Mouse (Mus musculus) heart, adult 2 months (tissue): Measurements from ENCODE around the gene Rnf11. TPM values are rescaled to one million over a fixed set of nuclear protein-coding genes. Genes with fewer than 3 reads are reported as not detected.

ENCODE experiments used
- DNase-seq, 2 experiments: peaks; one replicate each; pipeline ENCODE4 v3.0.0; 2021
- H3K27ac ChIP-seq: fragments of 200-600 bp; 2 replicates; pipeline ENCODE4 v1.8.1; 2022
- H3K27me3 ChIP-seq: fragments of 200-500 bp; 2 replicates; pipeline ENCODE4 v1.6.1; 2012; ENCODE audit warnings: mild to moderate bottlenecking, low read length, inconsistent platforms, mixed read lengths; ENCODE audit not compliant: control insufficient read depth, insufficient read depth
- H3K36me3 ChIP-seq: fragments of 200-500 bp; 2 replicates; pipeline ENCODE4 v1.6.1; 2012; ENCODE audit warnings: low read length, inconsistent platforms; ENCODE audit not compliant: control insufficient read depth, insufficient read depth
- H3K4me1 ChIP-seq: fragments of 200-500 bp; 2 replicates; pipeline ENCODE4 v1.6.1; 2011; ENCODE audit warnings: low read length; ENCODE audit not compliant: control insufficient read depth, insufficient read depth
- H3K4me3 ChIP-seq: fragments of 200-600 bp; 2 replicates; pipeline ENCODE4 v1.8.1; 2022
- H3K79me2 ChIP-seq: fragments of 200-500 bp; replicated peaks from 2 replicates; pipeline ENCODE4 v1.6.1; 2012; ENCODE audit warnings: mild to moderate bottlenecking, inconsistent platforms, low read length, moderate library complexity, mixed read lengths; ENCODE audit not compliant: control insufficient read depth, insufficient read depth
- H3K9ac ChIP-seq: fragments of 200-500 bp; 2 replicates; pipeline ENCODE4 v1.6.1; 2012; ENCODE audit warnings: low read depth, mild to moderate bottlenecking, control low read depth, inconsistent platforms, low read length, mixed read lengths
- CTCF ChIP-seq: fragments of 200-600 bp; IDR thresholded peaks from 2 replicates; pipeline ENCODE4 v1.8.1; 2022; ENCODE audit warnings: antibody characterized with exemption, mild to moderate bottlenecking, moderate library complexity
- EP300 ChIP-seq: fragments of 200-500 bp; IDR thresholded peaks from 2 replicates; pipeline ENCODE4 v1.6.1; 2011; ENCODE audit warnings: low read depth, low read length, control low read depth; ENCODE audit not compliant: insufficient read depth
- POLR2A ChIP-seq: fragments of 200-500 bp; IDR thresholded peaks from 2 replicates; pipeline ENCODE4 v1.6.1; 2011; ENCODE audit warnings: mild to moderate bottlenecking, low read depth, low read length, control low read depth; ENCODE audit not compliant: insufficient read depth
- WGBS: fragments of 180-500 bp; shearing (Covaris S2); methylation state at CpG from one replicate; pipeline ENCODE4 v1.1.7; 2018; 5-methylcytosine and 5-hydroxymethylcytosine counted together
- intact Hi-C: fragments of 180-260 bp; cut with DNase I; formaldehyde crosslinking; loops from one replicate; pipeline ENCODE4 v1.15.1; 2025
- polyA plus RNA-seq: library from polyadenylated mRNA; depleted of rRNA; stranded (reverse); fragments of >200 nt; gene quantifications from 2 replicates; pipeline ENCODE4 v1.2.3, GENCODE M21; 2012
- total RNA-seq, 2 experiments: library from RNA; stranded (reverse); gene quantifications; 2 replicates each; pipeline ENCODE4 v1.2.3; 2021

Gene Rnf11
- total and polyA plus RNA-seq, 3 experiments: 40.5 to 112 (median 109) TPM

GRCm38 (mm10) chr4:109456821-109457220 is 27.7 kb downstream of the Rnf11 start:
- intact Hi-C loops: no loop called here
- no peak for DNase-seq
- H3K27me3 ChIP-seq: no peaks in the 10 kb centered on the region
- no peak overlapping the region for H3K4me3 ChIP-seq
- no peak overlapping the region for H3K9ac ChIP-seq
- 68% methylated on average over 6 of the region's 6 CpGs for WGBS
- TF ChIP-seq EP300 (no peak), CTCF (no peak), POLR2A (no peak)
- no peaks in the 10 kb centered on the region; the same call in 1 of the 2 replicates for H3K79me2 ChIP-seq
- H3K4me1 ChIP-seq: peaks cover 7% of the 10 kb centered on the region
- peaks cover 28% of the 10 kb centered on the region for H3K36me3 ChIP-seq
- no peak overlapping the region for H3K27ac ChIP-seq

- no peaks in the 10 kb centered on the region for H3K27me3 ChIP-seq
- H3K4me3 ChIP-seq: no peak overlapping the region
- no peak overlapping the region for H3K9ac ChIP-seq
- no peak for DNase-seq
- peaks cover 16% of the 10 kb centered on the region for H3K36me3 ChIP-seq
- intact Hi-C loops: no loop called here
- H3K79me2 ChIP-seq: no peaks in the 10 kb centered on the region; the same call in 1 of the 2 replicates
- TF ChIP-seq EP300: no peak
- no peak for TF ChIP-seq CTCF
- TF ChIP-seq POLR2A: no peak
- WGBS: 88% methylated on average over 2 of the region's 2 CpGs
- H3K4me1 ChIP-seq: peaks cover 8% of the 10 kb centered on the region
- no peak overlapping the region for H3K27ac ChIP-seq
Observed at GRCm38 (mm10) chr4:109448531-109448930, 36.0 kb downstream of the Rnf11 start.

GRCm38 (mm10) chr4:109445956-109446355 is 38.6 kb downstream of the Rnf11 start:
- Histone ChIP-seq H3K27ac (no peak overlapping the region), H3K79me2 (no peaks in the 10 kb centered on the region; the same call in 1 of the 2 replicates), H3K4me3 (no peak overlapping the region), H3K27me3 (no peaks in the 10 kb centered on the region), H3K36me3 (peaks cover 14% of the 10 kb centered on the region), H3K9ac (no peak overlapping the region), H3K4me1 (peaks cover 10% of the 10 kb centered on the region)
- 60% methylated on average over 1 of the region's 1 CpGs for WGBS
- TF ChIP-seq POLR2A: no peak
- TF ChIP-seq EP300: no peak
- no peak for TF ChIP-seq CTCF
- intact Hi-C loops: no loop called here
- DNase-seq: no peak

GRCm38 (mm10) chr4:109445397-109445796 is 39.1 kb downstream of the Rnf11 start:
- Histone ChIP-seq H3K4me1 (peaks cover 10% of the 10 kb centered on the region), H3K27ac (no peak overlapping the region), H3K36me3 (peaks cover 14% of the 10 kb centered on the region), H3K79me2 (no peaks in the 10 kb centered on the region), H3K27me3 (no peaks in the 10 kb centered on the region), H3K4me3 (no peak overlapping the region), H3K9ac (no peak overlapping the region)
- TF ChIP-seq EP300: no peak
- intact Hi-C loops: no loop called here
- 24% methylated on average over 2 of the region's 2 CpGs for WGBS
- DNase-seq: peak in 1 of 2 experiments; percentile 47

DNA sequence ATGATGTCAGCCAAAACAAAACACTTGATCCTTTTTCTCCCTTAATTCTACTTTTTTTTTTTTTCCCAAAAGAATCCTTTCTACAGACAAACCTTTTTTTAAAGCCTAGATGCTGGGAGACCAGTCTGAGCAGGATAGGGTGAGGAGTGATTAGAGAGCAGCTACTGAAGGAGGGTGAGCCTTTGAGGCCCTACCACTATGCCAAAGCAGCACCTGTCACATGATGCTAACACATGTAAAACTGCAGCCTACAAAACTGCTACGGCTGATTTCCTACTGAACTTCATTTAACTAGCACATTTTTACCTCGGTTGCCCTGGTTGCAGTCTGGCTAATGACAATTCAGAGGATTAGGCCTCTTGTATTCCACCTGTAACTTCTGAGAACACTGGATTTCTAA is 39.6 kb downstream of the Rnf11 start:
- H3K9ac ChIP-seq: no peak overlapping the region
- TF ChIP-seq EP300: no peak
- TF ChIP-seq CTCF: no peak
- TF ChIP-seq POLR2A: no peak

DNA sequence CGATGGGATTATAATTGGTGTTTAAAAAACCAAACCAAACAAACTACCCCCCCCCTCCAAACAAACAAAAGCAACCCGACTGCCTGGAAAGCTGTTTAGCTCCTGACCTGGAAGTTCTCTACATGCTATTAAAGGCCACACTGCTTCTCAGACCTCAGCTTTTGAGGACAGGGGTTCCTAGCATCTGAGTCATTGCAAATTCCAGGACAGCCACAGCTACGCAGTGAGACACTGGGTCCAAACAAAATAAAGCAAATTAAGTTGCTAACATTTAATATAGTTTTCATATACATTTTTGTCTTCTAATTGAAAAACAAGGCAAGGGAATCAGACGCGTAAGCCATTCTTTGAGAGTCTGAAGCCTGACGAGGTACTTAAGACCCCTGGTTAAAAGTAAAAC is 40.1 kb downstream of the Rnf11 start:
- Histone ChIP-seq H3K9ac (no peak overlapping the region), H3K27me3 (no peaks in the 10 kb centered on the region), H3K79me2 (no peaks in the 10 kb centered on the region), H3K4me1 (peaks cover 10% of the 10 kb centered on the region), H3K36me3 (peaks cover 14% of the 10 kb centered on the region), H3K4me3 (no peak overlapping the region), H3K27ac (no peak overlapping the region)
- TF ChIP-seq EP300 (no peak), CTCF (no peak), POLR2A (no peak)
- 73% methylated on average over 6 of the region's 6 CpGs for WGBS
- no peak for DNase-seq
- intact Hi-C loops: no loop called here

More for the DNA sequence above, 39.6 kb downstream of the Rnf11 start:
- DNase-seq: no peak
- Histone ChIP-seq H3K4me3 (no peak overlapping the region), H3K4me1 (peaks cover 10% of the 10 kb centered on the region), H3K27me3 (no peaks in the 10 kb centered on the region), H3K79me2 (no peaks in the 10 kb centered on the region), H3K36me3 (peaks cover 14% of the 10 kb centered on the region), H3K27ac (no peak overlapping the region)
- 39% methylated on average over 2 of the region's 2 CpGs for WGBS
- intact Hi-C loops: no loop called here
